Mouse (Mus musculus) neural tube, embryonic 10.5 days (tissue): ENCODE measurements around the gene Sdk1.

ENCODE experiments used
- DNase-seq: peaks from one replicate; pipeline ENCODE4 v3.0.0-alpha.2; 2017; ENCODE audit warnings: low spot score; ENCODE audit errors: extremely low spot score

The Sdk1 gene

GRCm38 (mm10) chr5:142228957-142229810 lies 987.9 kb downstream of the Sdk1 start:
- no peak for DNase-seq

GRCm38 (mm10) chr5:142229811-142230205 lies 988.5 kb downstream of the Sdk1 start:
- no peak for DNase-seq

DNA sequence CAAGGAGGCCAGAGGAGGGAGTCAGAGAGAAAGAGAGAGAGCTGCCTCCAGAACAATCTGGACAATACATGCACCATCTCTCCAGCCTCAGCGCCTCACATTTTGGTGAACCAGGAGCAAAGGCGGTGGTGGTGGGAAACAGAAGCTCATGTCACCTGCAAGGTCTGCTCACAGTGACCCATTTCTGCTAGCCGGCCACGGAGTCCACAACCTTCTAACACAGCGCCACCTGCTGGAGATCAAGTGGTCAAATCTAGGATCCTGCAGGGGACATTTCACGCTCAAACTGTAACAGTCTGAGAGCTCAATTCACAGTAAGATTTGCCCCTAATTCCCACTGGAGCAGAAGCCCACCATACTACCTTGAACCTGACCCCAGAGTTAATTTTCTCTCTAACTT lies 999.0 kb downstream of the Sdk1 start:
- no peak for DNase-seq

DNA sequence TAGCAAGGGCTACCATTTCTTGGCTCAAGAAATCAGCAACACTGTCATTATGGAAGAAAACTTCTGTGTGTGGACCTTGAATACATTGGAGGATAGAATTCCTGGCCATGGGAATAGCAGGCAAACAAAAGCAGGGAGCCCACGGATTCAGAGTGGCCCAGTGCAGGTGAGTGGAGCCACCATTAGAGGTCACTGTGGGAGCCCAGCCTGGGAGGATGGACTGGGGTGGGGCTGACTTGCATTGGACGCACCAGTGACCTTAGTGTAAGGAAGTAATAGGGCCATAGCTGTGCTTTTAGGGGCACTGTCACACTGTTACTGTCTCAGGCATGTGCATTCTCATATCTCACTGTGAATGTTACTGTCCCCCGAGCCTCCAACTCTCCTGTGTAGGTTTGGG lies 1001.3 kb downstream of the Sdk1 start:
- DNase-seq, result no peak

DNA sequence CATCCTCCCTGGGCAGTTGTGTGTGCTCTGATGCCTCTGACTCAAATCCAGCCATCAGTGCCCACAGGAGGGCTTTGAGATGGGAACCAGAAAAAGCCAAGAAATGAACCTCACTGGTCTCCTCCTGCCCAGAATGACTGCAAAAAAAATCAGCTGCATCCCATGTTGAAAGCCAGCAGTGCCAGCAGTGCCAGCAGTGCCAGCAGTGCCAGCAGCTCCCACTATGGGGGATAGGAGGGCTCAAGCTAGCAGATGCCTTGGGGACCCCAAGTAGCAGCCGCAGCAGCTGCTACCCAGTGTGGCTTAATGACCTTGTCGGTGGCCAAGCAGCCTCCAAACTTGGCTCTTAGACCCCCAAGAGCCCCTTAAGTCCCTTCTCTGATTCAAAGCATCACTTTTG lies 1001.8 kb downstream of the Sdk1 start:
- no peak for DNase-seq

DNA sequence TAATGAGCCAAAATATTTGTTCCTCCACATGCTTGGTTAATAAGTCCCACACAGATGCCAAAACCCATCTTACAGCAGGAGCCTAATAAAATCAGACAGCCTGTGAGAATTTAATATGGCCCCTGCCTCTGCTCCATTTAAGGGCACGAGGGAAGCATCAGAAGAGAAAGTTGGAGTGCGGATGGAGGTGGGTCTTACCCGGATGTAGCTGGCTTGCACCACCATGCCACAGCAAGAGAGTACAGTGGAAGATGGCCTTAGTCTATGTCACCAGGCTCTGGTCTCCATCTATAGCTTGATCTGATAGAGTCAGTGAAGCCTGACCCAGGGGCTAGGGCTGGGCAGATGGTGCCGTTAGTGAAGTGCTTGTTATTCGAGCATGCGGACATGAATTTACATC lies 1014.9 kb downstream of the Sdk1 start:
- no peak for DNase-seq

GRCm38 (mm10) chr5:142258716-142259115 lies 1017.4 kb downstream of the Sdk1 start:
- DNase-seq, result no peak

GRCm38 (mm10) chr5:142262060-142262459 lies 1020.8 kb downstream of the Sdk1 start:
- DNase-seq, result no peak
